Mouse (Mus musculus): ENCODE results near the gene Jdp2. TPM values are rescaled to one million over a fixed set of nuclear protein-coding genes. Genes with fewer than 3 reads are reported as not detected.

Gene Jdp2
- polyA plus RNA-seq, 1 experiment from 2014 or later = 0.56 TPM

DNA sequence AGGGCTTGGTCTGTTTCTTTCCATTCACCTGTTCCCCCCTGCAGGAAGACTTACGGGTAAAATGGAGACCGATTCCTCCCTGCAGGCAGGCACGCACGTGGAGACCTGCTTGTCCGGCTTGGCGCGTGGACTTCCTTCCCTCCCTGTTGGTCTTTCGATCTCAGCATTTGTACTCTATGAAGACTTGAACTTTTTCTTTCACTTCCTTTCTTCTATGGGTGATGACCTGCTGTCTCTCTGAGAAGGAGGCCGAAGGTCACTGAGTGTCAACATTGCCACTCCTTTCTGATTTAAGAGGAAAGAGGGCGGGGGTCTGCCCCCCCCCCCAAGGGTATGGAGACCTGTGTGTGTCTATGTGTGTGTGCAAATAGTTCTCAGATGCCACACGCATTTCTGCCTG lies 774 bp upstream of the Jdp2 start:
- peak overlapping the region; percentile 96 for H3K9ac ChIP-seq (ENCODE audit: low read depth, low read length)
- peaks cover 22% of the 10 kb centered on the region for H3K4me1 ChIP-seq (ENCODE audit: control insufficient read depth, insufficient read depth, low read depth, low read length)
- peak overlapping the region; percentile 62 for H3K4me2 ChIP-seq (ENCODE audit: low read length)
- no peak for ATAC-seq
- H3K27ac ChIP-seq (ENCODE audit: low read depth, low read length) = peak overlapping the region; percentile 95
- H3K36me3 ChIP-seq (ENCODE audit: control insufficient read depth, insufficient read depth, low read length) = no peaks in the 10 kb centered on the region
- no peaks in the 10 kb centered on the region for H3K9me3 ChIP-seq (ENCODE audit: control insufficient read depth, low read length)
- WGBS = 38% methylated on average over 11 of the region's 11 CpGs
- H3K27me3 ChIP-seq (replicated peaks; ENCODE audit: control insufficient read depth, insufficient read depth, low read length) = no peaks in the 10 kb centered on the region
- H3K4me3 ChIP-seq (ENCODE audit: low read length) = peak overlapping the region; percentile 87

DNA sequence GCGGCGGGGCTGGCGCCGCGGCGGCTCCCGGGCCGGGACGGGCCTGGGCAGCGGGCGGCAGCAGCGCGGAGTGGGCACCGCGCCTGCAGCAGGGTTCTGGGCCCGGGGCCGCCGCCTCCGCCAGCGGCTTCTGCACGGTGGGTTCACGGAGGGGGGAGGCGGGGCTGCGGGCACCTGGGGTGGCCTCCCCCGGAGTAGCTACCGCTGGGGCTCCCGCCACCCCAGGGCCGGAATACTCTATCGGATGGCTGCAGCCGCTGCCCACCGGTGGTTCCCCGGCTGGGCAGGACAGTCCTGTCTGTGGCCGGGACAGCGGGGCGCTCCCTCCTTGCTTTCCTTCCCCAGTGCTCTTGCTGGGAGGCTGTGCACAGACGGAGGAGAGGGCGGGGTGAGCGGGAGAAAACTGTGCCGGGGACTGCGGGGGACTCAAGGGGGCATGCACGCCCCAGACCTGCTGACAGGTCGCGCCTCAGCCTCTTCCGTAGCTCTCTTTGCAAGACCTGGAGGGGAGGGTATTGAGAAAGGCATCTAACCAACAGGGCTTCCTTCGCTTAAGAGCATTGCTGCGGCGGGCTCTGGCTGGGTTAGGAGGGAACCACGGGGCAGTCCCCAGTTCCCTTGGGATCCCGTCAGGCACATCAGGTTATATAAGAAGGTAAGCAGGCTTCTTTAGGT lies 788 bp downstream of the Jdp2 start:
- no peaks in the 10 kb centered on the region for H3K9me3 ChIP-seq (ENCODE audit: control insufficient read depth, low read length)
- peak; percentile 71 for ATAC-seq
- no peaks in the 10 kb centered on the region for H3K36me3 ChIP-seq (ENCODE audit: control insufficient read depth, insufficient read depth, low read length)
- peak overlapping the region; percentile 87 for H3K4me3 ChIP-seq (ENCODE audit: low read length)
- H3K27me3 ChIP-seq (replicated peaks; ENCODE audit: control insufficient read depth, insufficient read depth, low read length) = no peaks in the 10 kb centered on the region
- peak overlapping the region; percentile 62 for H3K4me2 ChIP-seq (ENCODE audit: low read length)
- peak overlapping the region; percentile 95 for H3K27ac ChIP-seq (ENCODE audit: low read depth, low read length)
- WGBS = under 1% methylated on average over 28 of the region's 49 CpGs
- H3K9ac ChIP-seq (ENCODE audit: low read depth, low read length) = peak overlapping the region; percentile 96
- H3K4me1 ChIP-seq (ENCODE audit: control insufficient read depth, insufficient read depth, low read depth, low read length) = peaks cover 28% of the 10 kb centered on the region

DNA sequence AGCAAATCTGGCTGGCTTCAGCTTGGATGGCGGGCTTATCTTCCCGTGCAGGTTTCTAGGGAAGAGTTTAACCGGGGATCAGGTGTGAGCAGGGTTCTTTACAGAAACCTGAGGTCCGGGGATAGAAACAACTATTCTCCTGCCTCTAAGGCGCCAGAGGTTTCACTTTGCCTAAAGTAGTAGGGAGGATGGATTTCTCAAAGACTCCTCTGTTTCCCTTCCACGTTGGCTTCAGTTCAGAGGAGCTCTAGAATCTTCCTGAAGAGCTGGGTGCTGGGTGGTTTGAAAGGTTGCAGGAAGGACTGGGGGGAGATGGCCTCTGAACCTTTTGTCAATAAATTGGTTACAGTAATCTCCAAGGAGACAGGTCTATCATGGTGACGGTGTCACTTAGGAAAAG lies 1.8 kb downstream of the Jdp2 start:
- no peak overlapping the region for H3K27ac ChIP-seq (ENCODE audit: low read depth, low read length)
- H3K4me1 ChIP-seq (ENCODE audit: control insufficient read depth, insufficient read depth, low read depth, low read length) = peaks cover 30% of the 10 kb centered on the region
- no peaks in the 10 kb centered on the region for H3K9me3 ChIP-seq (ENCODE audit: control insufficient read depth, low read length)
- peak overlapping the region; percentile 87 for H3K4me3 ChIP-seq (ENCODE audit: low read length)
- H3K4me2 ChIP-seq (ENCODE audit: low read length) = peak overlapping the region; percentile 62
- H3K36me3 ChIP-seq (ENCODE audit: control insufficient read depth, insufficient read depth, low read length) = no peaks in the 10 kb centered on the region
- 45% methylated on average over 7 of the region's 7 CpGs for WGBS
- H3K27me3 ChIP-seq (replicated peaks; ENCODE audit: control insufficient read depth, insufficient read depth, low read length) = no peaks in the 10 kb centered on the region
- peak overlapping the region; percentile 96 for H3K9ac ChIP-seq (ENCODE audit: low read depth, low read length)
- no peak for ATAC-seq

- Histone ChIP-seq H3K27ac (ENCODE audit: low read depth, low read length) (no peak overlapping the region), H3K9me3 (ENCODE audit: control insufficient read depth, low read length) (no peaks in the 10 kb centered on the region), H3K4me2 (ENCODE audit: low read length) (0 out of 2 replicates have a peak overlapping the region, but pooled peaks have one; percentile 0), H3K36me3 (ENCODE audit: control insufficient read depth, insufficient read depth, low read length) (no peaks in the 10 kb centered on the region), H3K4me1 (ENCODE audit: control insufficient read depth, insufficient read depth, low read depth, low read length) (peaks cover 30% of the 10 kb centered on the region), H3K27me3 (replicated peaks; ENCODE audit: control insufficient read depth, insufficient read depth, low read length) (no peaks in the 10 kb centered on the region), H3K4me3 (ENCODE audit: low read length) (no peak overlapping the region), H3K9ac (ENCODE audit: low read depth, low read length) (no peak overlapping the region)
- WGBS = 70% methylated on average over 6 of the region's 6 CpGs
- no peak for ATAC-seq
These were observed 2.7 kb downstream of the Jdp2 start for GRCm38 (mm10) chr12:85601531-85601930.

- H3K4me2 ChIP-seq (ENCODE audit: low read length) = no peak overlapping the region
- H3K27ac ChIP-seq (ENCODE audit: low read depth, low read length) = no peak overlapping the region
- ATAC-seq = no peak
- H3K9me3 ChIP-seq (ENCODE audit: control insufficient read depth, low read length) = no peaks in the 10 kb centered on the region
- no peaks in the 10 kb centered on the region for H3K27me3 ChIP-seq (replicated peaks; ENCODE audit: control insufficient read depth, insufficient read depth, low read length)
- H3K36me3 ChIP-seq (ENCODE audit: control insufficient read depth, insufficient read depth, low read length) = no peaks in the 10 kb centered on the region
- H3K9ac ChIP-seq (ENCODE audit: low read depth, low read length) = no peak overlapping the region
- no peak overlapping the region for H3K4me3 ChIP-seq (ENCODE audit: low read length)
- H3K4me1 ChIP-seq (ENCODE audit: control insufficient read depth, insufficient read depth, low read depth, low read length) = peaks cover 30% of the 10 kb centered on the region
- WGBS = 82% methylated on average over 2 of the region's 2 CpGs
These were observed 3.3 kb downstream of the Jdp2 start for GRCm38 (mm10) chr12:85602153-85602552.

GRCm38 (mm10) chr12:85602811-85603210 lies 4.0 kb downstream of the Jdp2 start:
- H3K9ac ChIP-seq (ENCODE audit: low read depth, low read length) = no peak overlapping the region
- peaks cover 29% of the 10 kb centered on the region for H3K4me1 ChIP-seq (ENCODE audit: control insufficient read depth, insufficient read depth, low read depth, low read length)
- H3K4me3 ChIP-seq (ENCODE audit: low read length) = no peak overlapping the region
- no peak overlapping the region for H3K27ac ChIP-seq (ENCODE audit: low read depth, low read length)
- no peaks in the 10 kb centered on the region for H3K9me3 ChIP-seq (ENCODE audit: control insufficient read depth, low read length)
- WGBS = 76% methylated on average over 12 of the region's 12 CpGs
- no peaks in the 10 kb centered on the region for H3K27me3 ChIP-seq (replicated peaks; ENCODE audit: control insufficient read depth, insufficient read depth, low read length)
- no peak for ATAC-seq
- no peaks in the 10 kb centered on the region for H3K36me3 ChIP-seq (ENCODE audit: control insufficient read depth, insufficient read depth, low read length)
- no peak overlapping the region for H3K4me2 ChIP-seq (ENCODE audit: low read length)

GRCm38 (mm10) chr12:85603767-85604166 lies 4.9 kb downstream of the Jdp2 start:
- 66% methylated on average over 9 of the region's 9 CpGs for WGBS
- H3K4me2 ChIP-seq (ENCODE audit: low read length) = no peak overlapping the region
- no peaks in the 10 kb centered on the region for H3K9me3 ChIP-seq (ENCODE audit: control insufficient read depth, low read length)
- ATAC-seq = no peak
- no peak overlapping the region for H3K9ac ChIP-seq (ENCODE audit: low read depth, low read length)
- no peak overlapping the region for H3K4me3 ChIP-seq (ENCODE audit: low read length)
- H3K27me3 ChIP-seq (replicated peaks; ENCODE audit: control insufficient read depth, insufficient read depth, low read length) = no peaks in the 10 kb centered on the region
- H3K36me3 ChIP-seq (ENCODE audit: control insufficient read depth, insufficient read depth, low read length) = no peaks in the 10 kb centered on the region; the same call in 1 of the 2 replicates
- H3K4me1 ChIP-seq (ENCODE audit: control insufficient read depth, insufficient read depth, low read depth, low read length) = peaks cover 22% of the 10 kb centered on the region
- no peak overlapping the region; the same call in 1 of the 2 replicates for H3K27ac ChIP-seq (ENCODE audit: low read depth, low read length)

DNA sequence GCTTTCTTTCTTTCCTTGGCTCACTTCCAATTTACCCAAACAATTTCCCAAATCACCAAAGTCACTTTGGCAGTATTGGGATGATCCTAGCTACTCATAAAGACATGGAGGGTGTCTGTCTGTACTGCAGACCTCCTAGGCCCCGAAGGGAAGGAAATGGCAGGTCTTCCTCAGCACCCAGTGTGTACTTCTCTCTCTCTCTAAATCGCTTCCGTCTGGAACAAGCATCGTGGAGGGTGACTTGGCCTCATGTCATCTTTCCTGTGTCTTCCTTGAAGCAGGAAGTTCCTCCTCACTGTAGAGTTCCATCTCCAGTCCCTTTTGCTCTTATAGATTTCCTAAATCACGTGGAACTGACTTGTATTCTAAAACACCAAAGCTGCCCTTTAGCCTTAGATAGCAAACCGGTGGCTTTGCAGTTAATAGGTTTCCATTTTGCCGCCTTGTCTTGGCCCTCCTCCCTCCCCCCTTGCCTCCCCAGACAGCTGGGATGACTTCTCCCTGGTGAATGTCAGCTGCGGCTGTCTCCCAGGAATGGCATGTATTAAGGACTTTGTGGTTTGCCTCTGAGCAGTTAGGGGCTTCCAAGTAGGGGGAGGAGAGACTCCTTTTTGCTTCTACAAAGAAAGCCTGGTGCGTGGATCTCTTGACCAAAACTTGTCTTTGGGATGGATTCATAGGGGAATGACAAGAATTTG lies 5.6 kb downstream of the Jdp2 start:
- Histone ChIP-seq H3K27me3 (replicated peaks; ENCODE audit: control insufficient read depth, insufficient read depth, low read length) (no peaks in the 10 kb centered on the region), H3K36me3 (ENCODE audit: control insufficient read depth, insufficient read depth, low read length) (no peaks in the 10 kb centered on the region; the same call in 1 of the 2 replicates), H3K9me3 (ENCODE audit: control insufficient read depth, low read length) (no peaks in the 10 kb centered on the region), H3K4me3 (ENCODE audit: low read length) (no peak overlapping the region), H3K27ac (ENCODE audit: low read depth, low read length) (no peak overlapping the region), H3K9ac (ENCODE audit: low read depth, low read length) (no peak overlapping the region), H3K4me1 (ENCODE audit: control insufficient read depth, insufficient read depth, low read depth, low read length) (peaks cover 22% of the 10 kb centered on the region), H3K4me2 (ENCODE audit: low read length) (no peak overlapping the region)
- ATAC-seq = no peak
- 51% methylated on average over 9 of the region's 9 CpGs for WGBS
